Mouse (Mus musculus) midbrain, embryonic 13.5 days (tissue): Measurements from ENCODE around the gene Fam166a. TPM values are rescaled to one million over a fixed set of nuclear protein-coding genes. Genes with fewer than 3 reads are reported as not detected.
A peak's percentile ranks its signal among the peaks of the same experiment; 100 is the strongest.

Experiments
- ATAC-seq: fragments of 200-750 bp; cut with Nextera tagmentation; 2 replicates; pipeline ENCODE4 v1.8.0; 2017; ENCODE audit warnings: mild to moderate bottlenecking, moderate TSS enrichment, moderate library complexity
- H3K27ac ChIP-seq: fragments of 300-500 bp; sonication (generic); 2 replicates; pipeline ENCODE4 v1.5.1; 2015; ENCODE audit warnings: inconsistent platforms, mild to moderate bottlenecking, moderate library complexity
- H3K27me3 ChIP-seq: fragments of 300-500 bp; sonication (generic); 2 replicates; pipeline ENCODE4 v1.6.1; 2015; ENCODE audit warnings: mild to moderate bottlenecking, inconsistent platforms
- H3K36me3 ChIP-seq: fragments of 300-500 bp; sonication (generic); 2 replicates; pipeline ENCODE4 v1.6.1; 2015; ENCODE audit warnings: mild to moderate bottlenecking, inconsistent platforms
- H3K4me1 ChIP-seq: fragments of 300-500 bp; sonication (generic); replicated peaks from 2 replicates; pipeline ENCODE4 v1.6.1; 2015; ENCODE audit warnings: inconsistent platforms
- H3K4me2 ChIP-seq: fragments of 300-500 bp; sonication (generic); replicated peaks from 2 replicates; pipeline ENCODE4 v1.6.1; 2015; ENCODE audit warnings: moderate library complexity, mild to moderate bottlenecking, inconsistent platforms
- H3K4me3 ChIP-seq: fragments of 300-500 bp; sonication (generic); replicated peaks from 2 replicates; pipeline ENCODE4 v1.5.1; 2015; ENCODE audit warnings: mild to moderate bottlenecking, inconsistent platforms
- H3K9ac ChIP-seq: fragments of 300-500 bp; sonication (generic); replicated peaks from 2 replicates; pipeline ENCODE4 v1.6.1; 2015; ENCODE audit warnings: mild to moderate bottlenecking, inconsistent platforms
- H3K9me3 ChIP-seq: fragments of 300-500 bp; sonication (generic); 2 replicates; pipeline ENCODE4 v1.6.1; 2016; ENCODE audit warnings: mild to moderate bottlenecking, inconsistent platforms
- whole genome bisulfite sequencing: fragments of 180-500 bp; shearing (Covaris S2); methylation state at CpG from one replicate; pipeline ENCODE4 v1.1.7; 2015; 5-methylcytosine and 5-hydroxymethylcytosine counted together
- polyA plus RNA-seq: library from polyadenylated mRNA; unstranded; fragments of >200 nt; fragmentation: Nextera tagmentation; extraction: Ambion mirVana; gene quantifications from 2 replicates; pipeline ENCODE4 v1.2.1, GENCODE M21; 2015

The Fam166a gene
- polyA plus RNA-seq, 1 experiment from 2014 or later, result not detected

- no peak for ATAC-seq
- H3K4me1 ChIP-seq, result peaks cover 69% of the 10 kb centered on the region
- no peaks in the 10 kb centered on the region for H3K9me3 ChIP-seq
- peaks cover 16% of the 10 kb centered on the region for H3K27me3 ChIP-seq
- H3K9ac ChIP-seq, result peak overlapping the region; percentile 23; the same call in 1 of the 2 replicates
- H3K4me2 ChIP-seq, result peak overlapping the region; percentile 100
- H3K36me3 ChIP-seq, result peaks cover 33% of the 10 kb centered on the region
- no peak overlapping the region for H3K4me3 ChIP-seq
- peak overlapping the region; percentile 26; the same call in 1 of the 2 replicates for H3K27ac ChIP-seq
Measured at GRCm38 (mm10) chr2:25267241-25267640, 48.7 kb downstream of the Fam166a start.

GRCm38 (mm10) chr2:25267746-25268309, 49.3 kb downstream of the Fam166a start:
- H3K27me3 ChIP-seq, result peaks cover 16% of the 10 kb centered on the region
- H3K27ac ChIP-seq, result no peak overlapping the region
- H3K9me3 ChIP-seq, result no peaks in the 10 kb centered on the region
- WGBS, result 63% methylated on average over 4 of the region's 4 CpGs
- H3K4me2 ChIP-seq, result peak overlapping the region; percentile 100; the same call in 1 of the 2 replicates
- no peak overlapping the region for H3K4me3 ChIP-seq
- H3K36me3 ChIP-seq, result peaks cover 33% of the 10 kb centered on the region
- 0 out of 2 replicates have a peak overlapping the region, but pooled peaks have one; percentile 23 for H3K9ac ChIP-seq
- peaks cover 70% of the 10 kb centered on the region for H3K4me1 ChIP-seq
- ATAC-seq, result no peak

Other genes starting within 250 kb of the Fam166a start
- gene Mrpl41, start 243.6 kb upstream of the Fam166a start, polyA plus RNA-seq, result 162 and 172 TPM in 2 replicates
- gene Pnpla7, start 242.7 kb upstream of the Fam166a start, polyA plus RNA-seq, result 3.3 and 4.2 TPM in 2 replicates
- gene Nsmf, start 164.4 kb upstream of the Fam166a start, polyA plus RNA-seq, result 110 and 115 TPM in 2 replicates
- gene Entpd8, start 138.4 kb upstream of the Fam166a start, polyA plus RNA-seq, result not detected in 2 replicates
- 0.16 TPM in 1 of 2 replicates, not detected in the other for gene Noxa1, start 123.6 kb upstream of the Fam166a start, polyA plus RNA-seq
- gene Nrarp, start 38.0 kb upstream of the Fam166a start, polyA plus RNA-seq, result 26.8 and 33.9 TPM in 2 replicates
- 1.1 and 1.2 TPM in 2 replicates for gene Tor4a, start 21.9 kb upstream of the Fam166a start, polyA plus RNA-seq
- 113 and 117 TPM in 2 replicates for gene Nelfb, start 7.3 kb upstream of the Fam166a start, polyA plus RNA-seq
- gene Stpg3, start 4.1 kb upstream of the Fam166a start, polyA plus RNA-seq, result not detected in 2 replicates
- 362 and 392 TPM in 2 replicates for gene Tubb4b, start 6.0 kb downstream of the Fam166a start, polyA plus RNA-seq
- gene Slc34a3, start 15.6 kb downstream of the Fam166a start, polyA plus RNA-seq, result not detected in 2 replicates
- gene Rnf224, start 18.0 kb downstream of the Fam166a start, polyA plus RNA-seq, result not detected in 2 replicates
- 64.5 and 73.2 TPM in 2 replicates for gene Rnf208, start 23.5 kb downstream of the Fam166a start, polyA plus RNA-seq
- not detected in 2 replicates for gene Cysrt1, start 23.7 kb downstream of the Fam166a start, polyA plus RNA-seq
- gene AL732309.1, start 28.1 kb downstream of the Fam166a start, polyA plus RNA-seq, result 4.9 and 5.1 TPM in 2 replicates
- 18.6 and 19.6 TPM in 2 replicates for gene Tmem203, start 36.7 kb downstream of the Fam166a start, polyA plus RNA-seq
- gene Tprn, start 43.9 kb downstream of the Fam166a start, polyA plus RNA-seq, result 11.4 and 13.3 TPM in 2 replicates
- 205 and 216 TPM in 2 replicates for gene Ssna1, start 53.7 kb downstream of the Fam166a start, polyA plus RNA-seq
- gene Anapc2, start 53.7 kb downstream of the Fam166a start, polyA plus RNA-seq, result 147 and 149 TPM in 2 replicates
- not detected in 2 replicates for gene Tmem210, start 69.4 kb downstream of the Fam166a start, polyA plus RNA-seq
- 0.27 TPM in 1 of 2 replicates, not detected in the other for gene Lrrc26, start 71.2 kb downstream of the Fam166a start, polyA plus RNA-seq
- 17.5 and 19.0 TPM in 2 replicates for gene Grin1, start 100.4 kb downstream of the Fam166a start, polyA plus RNA-seq
- gene Man1b1, start 113.6 kb downstream of the Fam166a start, polyA plus RNA-seq, result 60.0 and 66.4 TPM in 2 replicates
- 19.9 and 23.7 TPM in 2 replicates for gene Dpp7, start 137.6 kb downstream of the Fam166a start, polyA plus RNA-seq
- 3.9 and 4.4 TPM in 2 replicates for gene Uap1l1, start 146.9 kb downstream of the Fam166a start, polyA plus RNA-seq
- 23.1 and 25.5 TPM in 2 replicates for gene Sapcd2, start 153.6 kb downstream of the Fam166a start, polyA plus RNA-seq
- gene Entpd2, start 177.1 kb downstream of the Fam166a start, polyA plus RNA-seq, result 0.62 and 1.0 TPM in 2 replicates
- gene Npdc1, start 180.6 kb downstream of the Fam166a start, polyA plus RNA-seq, result 380 and 389 TPM in 2 replicates
- 0.49 TPM in 1 of 2 replicates, not detected in the other for gene Fut7, start 204.5 kb downstream of the Fam166a start, polyA plus RNA-seq
- gene Abca2, start 210.0 kb downstream of the Fam166a start, polyA plus RNA-seq, result 10.2 and 11.1 TPM in 2 replicates
- gene Clic3, start 238.1 kb downstream of the Fam166a start, polyA plus RNA-seq, result 2.7 and 4.0 TPM in 2 replicates
- 85.7 and 92.1 TPM in 2 replicates for gene Paxx, start 242.3 kb downstream of the Fam166a start, polyA plus RNA-seq